Mouse (Mus musculus) olfactory bulb, adult 2 months (tissue): Measurements from ENCODE around the gene Pxn.

Experiments
- CTCF ChIP-seq: fragments of 200-500 bp; IDR thresholded peaks from 2 replicates; pipeline ENCODE4 v1.5.1; 2012; ENCODE audit warnings: low read depth, mild to moderate bottlenecking, low read length, moderate library complexity; ENCODE audit not compliant: insufficient read depth
- POLR2A ChIP-seq: fragments of 200-500 bp; IDR thresholded peaks from 2 replicates; pipeline ENCODE4 v1.6.1; 2012; ENCODE audit warnings: mild to moderate bottlenecking, low read depth, low read length, moderate library complexity; ENCODE audit not compliant: insufficient read depth

DNA sequence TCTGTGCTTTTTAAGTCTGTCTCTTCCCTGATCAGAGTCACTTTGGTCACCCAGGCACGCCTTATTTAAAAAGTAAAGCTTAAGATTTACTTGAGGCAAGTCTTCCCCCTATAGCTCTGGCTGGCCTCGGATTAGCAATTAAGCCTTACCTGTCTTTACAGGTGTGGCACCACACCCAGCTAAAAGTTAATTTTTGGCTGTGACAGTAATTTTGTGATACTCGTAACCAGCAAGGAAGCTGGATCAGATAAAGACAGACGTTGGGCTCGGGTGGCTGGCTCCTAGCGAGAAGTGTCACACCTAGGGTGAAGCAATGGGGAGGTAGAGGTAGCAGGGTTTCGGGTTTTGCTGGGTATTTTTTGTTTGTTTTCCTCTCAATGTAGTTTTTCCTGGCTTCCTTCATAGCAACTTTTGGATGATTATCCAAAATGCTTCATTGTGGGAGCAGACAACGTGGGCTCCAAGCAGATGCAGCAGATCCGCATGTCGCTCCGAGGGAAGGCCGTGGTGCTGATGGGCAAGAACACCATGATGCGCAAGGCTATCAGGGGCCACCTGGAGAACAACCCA is 53.9 kb downstream of the Pxn start:
- TF ChIP-seq CTCF (no peak), POLR2A (no peak)
